Mouse (Mus musculus): Measurements from ENCODE around the gene Tcf25.

DNA sequence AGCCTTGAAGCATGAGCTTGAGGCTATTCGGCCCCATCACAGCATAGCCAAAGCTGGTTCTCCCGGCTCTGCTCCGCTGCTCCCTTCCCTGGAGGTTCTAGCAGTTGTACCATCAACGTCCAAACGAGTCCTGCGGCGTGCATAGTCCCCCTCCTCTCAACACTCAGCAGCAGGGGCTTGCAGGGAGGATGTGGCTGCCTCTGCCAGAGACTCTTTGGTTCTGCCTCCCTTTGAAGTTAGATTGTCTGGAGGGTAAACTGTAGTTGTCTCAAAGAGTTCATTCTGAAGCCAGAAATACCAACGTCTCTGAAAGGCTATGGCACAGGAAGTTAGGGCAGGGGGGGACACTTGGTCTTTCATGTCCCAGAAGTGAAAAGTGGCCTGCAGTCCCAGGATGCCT, 31.0 kb downstream of the Tcf25 start:
- TF ChIP-seq POLR2A (IDR thresholded peaks at IDR 0.05; ENCODE audit: insufficient read depth, low read depth, low read length) = no peak
- TF ChIP-seq CTCF (IDR thresholded peaks at IDR 0.05; ENCODE audit: insufficient read depth, low read depth, low read length) = no peak

Data from olfactory bulb, adult 2 months (tissue).